Mouse (Mus musculus) urinary bladder, postnatal 10 days (tissue): ENCODE data around the gene Hspb9.

Source experiments
- DNase-seq: peaks from one replicate; pipeline ENCODE4 v3.0.0; 2022; ENCODE audit warnings: low spot score

The Hspb9 gene

DNA sequence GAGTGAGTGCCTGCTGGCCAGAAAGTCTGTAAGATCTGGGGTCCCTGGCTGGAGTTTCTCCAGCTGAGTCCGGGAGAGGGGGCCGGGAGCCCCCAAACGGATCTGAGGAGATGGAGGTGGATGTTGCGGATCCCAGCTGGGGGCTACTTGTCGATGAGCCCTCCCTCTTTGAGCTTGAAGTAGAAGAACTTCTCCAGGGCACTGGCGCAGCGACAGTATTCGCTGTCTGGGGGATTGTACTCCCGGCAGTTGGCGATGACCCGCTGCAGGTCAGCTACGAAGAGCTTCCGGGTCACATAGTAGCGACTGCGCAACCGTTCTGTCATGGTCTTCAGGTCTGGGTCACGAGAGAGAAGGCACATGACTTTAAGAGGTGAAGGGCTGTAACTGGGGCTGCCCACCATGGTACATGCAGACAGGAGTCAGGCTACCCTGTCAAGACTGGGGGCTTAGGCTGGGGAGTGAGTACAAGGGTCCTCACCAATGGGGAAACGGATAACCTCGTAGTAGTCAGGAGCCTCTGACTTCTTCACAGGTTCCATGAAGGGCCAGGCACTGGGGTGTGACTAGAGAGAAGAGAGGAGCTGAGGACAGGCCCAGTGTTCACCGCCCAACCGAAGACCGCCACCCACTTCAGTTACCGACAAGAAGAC, 8.4 kb upstream of the Hspb9 start:
- DNase-seq, result no peak

- DNase-seq, result no peak
Measured at GRCm38 (mm10) chr11:100709201-100709810, 4.3 kb upstream of the Hspb9 start.

DNA sequence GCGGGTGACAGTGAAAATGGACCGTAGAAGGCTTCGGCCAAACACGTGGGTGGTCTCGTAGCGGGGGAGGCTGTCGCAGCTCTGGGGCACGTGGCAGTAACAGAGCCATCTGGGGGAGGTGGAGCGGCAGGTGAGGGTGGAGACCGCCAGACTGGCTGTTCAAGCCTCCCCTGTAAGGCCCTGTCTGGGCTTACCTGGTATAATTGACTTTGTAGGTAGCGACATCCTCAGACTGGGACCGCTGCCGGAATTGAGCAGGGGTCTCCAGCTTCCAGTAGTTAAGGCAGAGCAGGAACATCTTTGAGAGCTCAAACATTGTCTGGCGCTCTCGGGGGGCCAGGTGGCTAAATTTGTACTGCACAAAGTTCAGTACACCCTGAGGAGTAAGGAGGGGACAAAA, 3.1 kb upstream of the Hspb9 start:
- no peak for DNase-seq

- DNase-seq, result no peak
Measured at GRCm38 (mm10) chr11:100710977-100711376, 2.7 kb upstream of the Hspb9 start.

GRCm38 (mm10) chr11:100711783-100712615, 1.7 kb upstream of the Hspb9 start, which contains the start of gene Kat2a:
Gene Kat2a (minus strand): TSS chr11:100712465.
- no peak for DNase-seq

GRCm38 (mm10) chr11:100713174-100713573, 476 bp upstream of the Hspb9 start:
- no peak for DNase-seq

DNA sequence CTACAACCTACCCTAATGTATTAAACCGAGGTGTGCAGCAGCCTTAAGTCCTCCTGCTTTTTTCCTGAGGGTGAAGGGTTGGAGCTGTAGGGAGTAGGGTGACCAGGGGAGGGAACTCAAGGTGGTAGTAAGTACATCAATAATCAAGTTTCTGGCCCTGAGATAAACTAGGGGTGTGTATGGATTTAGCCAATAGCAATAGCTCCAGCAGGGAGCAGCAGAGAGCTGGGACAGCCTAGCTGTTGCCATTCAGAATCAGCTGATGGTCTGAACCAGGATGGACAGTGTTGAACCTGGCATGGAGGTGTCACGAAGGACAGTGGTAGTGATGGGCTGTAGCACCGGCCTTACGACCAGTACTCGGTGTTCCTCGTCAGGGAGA, 875 bp downstream of the Hspb9 start:
- DNase-seq, result peak; percentile 41

GRCm38 (mm10) chr11:100714948-100715347, 1.3 kb downstream of the Hspb9 start:
- DNase-seq, result no peak

DNA sequence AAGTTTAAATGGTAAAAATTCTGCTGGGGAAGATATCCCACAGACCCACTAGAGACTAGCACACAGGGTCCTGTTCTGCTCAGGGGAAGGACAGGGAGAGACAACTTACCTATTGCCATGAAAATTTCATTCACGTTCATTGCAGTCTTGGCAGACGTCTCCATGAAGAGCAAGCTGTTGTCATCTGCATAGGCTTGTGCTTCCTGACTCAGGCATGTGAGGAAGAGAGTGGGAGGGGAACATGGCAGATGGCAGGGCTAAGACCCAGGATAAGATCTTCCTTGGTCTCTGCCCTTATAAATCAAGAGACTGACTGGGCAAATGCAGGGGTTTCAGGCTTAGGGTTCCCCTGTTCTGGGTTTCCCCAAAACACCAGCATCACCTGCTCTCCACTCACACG, 3.0 kb downstream of the Hspb9 start:
- no peak for DNase-seq

GRCm38 (mm10) chr11:100718462-100718861, 4.8 kb downstream of the Hspb9 start:
- DNase-seq, result no peak

DNA sequence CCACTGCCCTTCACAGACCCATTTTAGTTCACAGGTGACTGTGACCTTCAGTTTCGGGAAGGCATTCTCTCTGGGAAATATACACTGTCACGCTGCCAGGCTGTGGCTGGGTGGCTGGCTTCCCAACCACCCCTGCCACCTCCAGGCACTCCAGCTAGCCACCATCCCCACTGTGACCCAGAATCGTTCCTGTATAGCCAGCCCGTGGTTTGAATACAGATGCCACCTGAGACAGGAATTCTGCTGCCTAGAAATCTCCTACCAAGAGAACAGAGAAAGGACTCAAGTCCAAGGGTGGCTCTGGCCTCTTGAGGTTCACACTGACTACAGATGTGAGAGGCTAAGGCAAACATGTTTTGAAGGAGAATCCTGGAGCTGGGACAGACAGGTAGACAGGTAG, 5.2 kb downstream of the Hspb9 start:
- DNase-seq, result no peak

DNA sequence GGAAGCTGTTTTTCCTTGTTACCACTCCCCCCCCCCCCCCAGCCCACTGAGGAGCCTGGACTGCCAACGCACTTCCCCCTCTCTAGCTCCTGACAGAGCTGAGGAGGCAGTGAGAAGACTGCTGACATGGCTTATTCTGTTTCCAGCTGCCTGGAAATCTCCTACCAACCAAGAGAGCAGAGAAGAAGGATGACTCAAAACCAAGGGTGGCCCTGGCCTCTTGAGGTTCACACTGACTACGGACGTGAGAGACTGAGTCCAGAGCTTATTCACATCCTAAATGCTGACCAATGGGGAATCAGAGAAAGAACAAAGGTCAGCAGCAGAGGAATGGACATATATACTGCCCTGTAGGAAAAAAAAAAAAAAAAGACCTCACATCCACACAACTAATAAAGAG, 5.7 kb downstream of the Hspb9 start:
- DNase-seq, result no peak

DNA sequence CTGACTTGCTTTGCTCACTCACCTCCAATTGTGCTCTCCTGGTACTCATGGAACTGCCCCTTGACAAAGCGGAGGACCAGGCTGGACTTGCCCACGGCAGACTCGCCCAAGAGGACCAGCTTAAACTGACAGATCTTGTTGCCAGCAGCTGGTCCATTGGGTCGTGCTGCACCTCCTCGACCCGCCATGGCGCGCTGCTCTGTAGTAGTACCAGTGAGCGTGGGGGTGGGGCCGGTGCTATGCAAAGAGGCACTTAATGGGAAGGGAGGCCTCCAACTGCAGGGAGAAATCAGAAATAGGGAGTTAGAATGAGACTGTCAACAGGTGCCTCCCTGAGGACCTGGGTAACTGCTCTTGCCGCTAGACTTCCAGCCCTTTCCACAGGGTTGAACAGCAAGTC, 6.2 kb downstream of the Hspb9 start:
- DNase-seq, result no peak

DNA sequence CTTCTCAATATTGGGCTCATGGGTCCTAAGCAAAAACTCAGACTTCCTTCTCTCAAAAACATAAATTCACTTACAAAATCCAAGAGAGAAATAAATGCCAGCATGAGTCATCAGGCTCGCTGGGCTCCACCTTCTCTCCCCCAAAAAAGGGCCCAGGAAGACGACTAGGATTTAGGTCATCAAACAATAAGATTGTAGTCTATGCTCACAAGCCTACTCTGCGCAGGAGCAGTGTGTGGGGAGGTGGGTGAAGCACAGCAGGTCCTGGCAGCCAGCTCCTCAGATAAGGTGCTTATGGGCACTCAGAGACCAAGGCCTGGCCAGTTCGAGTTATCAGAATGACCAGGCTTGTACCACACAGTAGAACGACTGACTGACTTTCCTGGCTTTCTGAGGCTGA, 6.7 kb downstream of the Hspb9 start:
- no peak for DNase-seq

DNA sequence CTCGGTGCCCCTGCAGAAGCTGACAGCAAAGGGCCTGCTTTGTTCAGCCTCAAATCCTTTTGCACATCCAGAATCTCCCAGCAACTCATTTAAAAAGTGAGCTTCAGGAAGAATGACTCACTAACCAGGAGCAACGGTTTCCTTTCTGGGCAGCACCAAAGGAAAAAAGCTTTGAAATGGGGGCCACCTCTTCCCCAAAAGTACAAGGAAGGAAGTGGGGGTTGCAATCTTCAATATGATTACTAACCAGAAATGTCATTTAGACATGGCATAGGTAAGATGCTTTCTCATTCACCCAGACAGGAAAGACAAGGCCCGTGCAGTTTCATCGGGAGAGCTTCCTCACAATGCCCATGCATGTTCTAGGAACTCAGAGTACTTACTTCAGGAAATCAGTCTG, 7.6 kb downstream of the Hspb9 start:
- no peak for DNase-seq

- no peak for DNase-seq
Measured at GRCm38 (mm10) chr11:100721776-100722492, 8.3 kb downstream of the Hspb9 start.

- no peak for DNase-seq
Measured at GRCm38 (mm10) chr11:100722493-100723028, 8.9 kb downstream of the Hspb9 start.

DNA sequence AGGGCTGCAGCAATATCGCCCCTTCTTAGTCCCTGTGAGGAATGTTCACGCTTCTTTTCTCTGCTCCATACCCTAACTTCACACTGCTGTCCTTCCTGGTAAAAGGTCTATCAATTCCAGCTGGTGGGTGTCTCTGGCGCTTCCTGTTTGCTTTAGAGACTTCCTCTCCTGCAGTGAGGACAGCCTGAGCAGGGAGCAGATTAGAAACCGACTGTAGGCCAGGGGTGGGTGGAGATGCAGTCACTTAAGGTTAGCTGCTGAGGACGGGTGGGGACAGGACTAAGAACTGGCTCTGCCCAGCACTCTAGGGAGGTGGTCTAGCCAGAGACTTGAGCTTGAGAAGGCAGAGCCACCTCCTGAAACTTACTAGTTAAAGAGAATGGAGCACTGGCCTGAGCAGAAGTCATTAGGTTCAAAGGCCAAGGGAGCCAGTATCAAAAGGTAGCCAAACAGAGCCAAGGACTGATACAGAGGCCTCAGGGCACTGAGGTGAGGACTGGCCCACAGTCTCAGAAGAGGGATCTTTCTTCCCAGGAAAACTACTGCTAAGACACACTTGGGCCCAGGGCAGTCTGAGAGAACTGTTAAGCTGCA, 11.4 kb downstream of the Hspb9 start:
- DNase-seq, result no peak

GRCm38 (mm10) chr11:100727201-100727600, 13.6 kb downstream of the Hspb9 start:
- no peak for DNase-seq

- DNase-seq, result no peak
Measured at GRCm38 (mm10) chr11:100728601-100729000, 15.0 kb downstream of the Hspb9 start.

DNA sequence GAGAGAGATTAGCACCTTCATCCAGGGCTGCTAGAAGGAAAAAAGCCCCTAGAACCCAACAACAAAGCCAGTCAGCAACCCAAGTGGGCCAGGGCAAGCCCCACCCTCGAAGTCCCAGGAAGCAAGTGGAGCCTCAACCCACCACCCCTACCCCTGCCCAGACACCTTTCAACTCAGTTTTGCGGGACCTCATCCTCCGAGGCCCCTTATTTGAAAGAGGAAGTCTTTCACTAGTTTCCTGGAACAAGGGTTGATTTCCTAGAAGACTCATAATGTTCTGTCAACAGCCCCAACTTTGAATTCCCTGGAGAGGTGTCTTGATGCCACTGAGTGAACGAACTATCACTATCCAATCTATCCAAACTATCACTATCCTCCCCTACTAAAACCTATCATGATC, 16.3 kb downstream of the Hspb9 start:
- no peak for DNase-seq
